Mouse (Mus musculus) heart, postnatal 0 days (tissue): ENCODE data around the gene Tnfrsf8.

ENCODE experiments used
- CTCF ChIP-seq: IDR thresholded peaks from 2 replicates; pipeline ENCODE4 v1.5.1; 2016; ENCODE audit warnings: antibody characterized with exemption, control low read depth, low read depth
- EP300 ChIP-seq: IDR thresholded peaks from 2 replicates; pipeline ENCODE4 v1.6.1; 2016; ENCODE audit warnings: antibody characterized with exemption, low read depth

- TF ChIP-seq CTCF (no peak), EP300 (no peak)
Observed at GRCm38 (mm10) chr4:145247556-145247955, 67.4 kb downstream of the Tnfrsf8 start.
